Mouse (Mus musculus): ENCODE results near the gene Gucd1. TPM values are rescaled to one million over a fixed set of nuclear protein-coding genes. Genes with fewer than 3 reads are reported as not detected.

Gucd1 gene
- polyA plus RNA-seq (2021; fragmentation: Nextera tagmentation), result 6.4 and 6.5 TPM in 2 replicates
- long read RNA-seq, experiment 1, partial matches to known transcripts, result 0 of 5 reads
- long read RNA-seq, experiment 1, other reads (novel, unspliced or antisense), result 3 of 5 reads
- long read RNA-seq, experiment 2, transcript Gucd1-201 (6 exons, 3,500 nt), result major isoform, 53 of 73 reads
- long read RNA-seq, experiment 2, partial matches to known transcripts, result 2 of 73 reads
- long read RNA-seq, experiment 2, other reads (novel, unspliced or antisense), result 15 of 73 reads

DNA sequence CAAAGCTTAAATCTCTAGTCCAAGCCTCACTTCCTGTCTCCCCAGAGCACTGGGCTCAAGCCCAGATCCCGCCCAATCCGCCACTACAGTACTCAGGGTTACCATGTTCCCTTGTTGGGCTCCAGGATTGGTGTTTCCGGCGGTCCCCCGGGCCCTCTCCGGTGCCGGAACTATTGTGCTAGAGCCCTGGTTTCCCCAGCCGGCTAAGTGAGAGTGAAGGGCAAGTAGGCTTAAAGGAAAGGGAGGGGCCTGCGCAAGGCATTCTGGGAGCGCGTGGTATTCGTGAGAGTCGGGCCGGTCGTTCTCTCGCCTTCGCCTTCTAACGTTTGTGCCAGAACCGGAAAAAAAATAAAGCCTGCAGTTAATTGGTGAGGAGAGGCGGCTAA lies at the start of gene Gucd1:
Gene Gucd1 (minus strand): TSS at position 215 of the 386 bp plus-strand sequence.

DNA sequence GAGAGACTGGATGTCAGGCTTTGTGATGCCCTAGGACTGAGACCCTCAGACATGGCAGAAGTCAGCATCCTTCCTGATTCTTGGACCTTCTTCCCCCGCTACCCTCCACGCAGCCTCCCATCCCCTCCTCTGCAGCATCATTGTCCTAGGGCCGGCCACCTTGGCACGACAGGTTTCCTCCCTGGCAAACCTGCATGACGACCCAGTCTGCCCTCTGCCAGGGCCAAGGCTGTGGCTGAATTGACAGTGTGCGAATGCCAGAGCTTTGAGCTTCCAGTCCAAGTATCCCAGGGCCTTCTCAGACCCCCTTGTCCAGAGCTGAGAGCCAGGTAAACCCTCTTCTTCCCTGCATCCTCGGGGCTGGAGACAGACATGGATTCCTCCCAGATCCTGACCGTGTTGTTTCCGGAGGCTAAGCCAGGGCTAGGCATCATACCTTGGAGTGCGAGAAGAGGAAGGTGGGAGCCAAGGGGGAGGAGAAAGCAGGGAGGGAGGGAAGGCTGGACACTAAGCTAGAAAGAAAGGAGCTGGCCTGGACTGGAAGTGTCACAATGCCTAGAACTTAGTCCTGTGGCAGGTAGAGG lies 43.4 kb upstream of the Gucd1 start, which contains the start of gene Ggt1:
Gene Ggt1 (plus strand): TSS at position 534 of the 584 bp plus-strand sequence.

DNA sequence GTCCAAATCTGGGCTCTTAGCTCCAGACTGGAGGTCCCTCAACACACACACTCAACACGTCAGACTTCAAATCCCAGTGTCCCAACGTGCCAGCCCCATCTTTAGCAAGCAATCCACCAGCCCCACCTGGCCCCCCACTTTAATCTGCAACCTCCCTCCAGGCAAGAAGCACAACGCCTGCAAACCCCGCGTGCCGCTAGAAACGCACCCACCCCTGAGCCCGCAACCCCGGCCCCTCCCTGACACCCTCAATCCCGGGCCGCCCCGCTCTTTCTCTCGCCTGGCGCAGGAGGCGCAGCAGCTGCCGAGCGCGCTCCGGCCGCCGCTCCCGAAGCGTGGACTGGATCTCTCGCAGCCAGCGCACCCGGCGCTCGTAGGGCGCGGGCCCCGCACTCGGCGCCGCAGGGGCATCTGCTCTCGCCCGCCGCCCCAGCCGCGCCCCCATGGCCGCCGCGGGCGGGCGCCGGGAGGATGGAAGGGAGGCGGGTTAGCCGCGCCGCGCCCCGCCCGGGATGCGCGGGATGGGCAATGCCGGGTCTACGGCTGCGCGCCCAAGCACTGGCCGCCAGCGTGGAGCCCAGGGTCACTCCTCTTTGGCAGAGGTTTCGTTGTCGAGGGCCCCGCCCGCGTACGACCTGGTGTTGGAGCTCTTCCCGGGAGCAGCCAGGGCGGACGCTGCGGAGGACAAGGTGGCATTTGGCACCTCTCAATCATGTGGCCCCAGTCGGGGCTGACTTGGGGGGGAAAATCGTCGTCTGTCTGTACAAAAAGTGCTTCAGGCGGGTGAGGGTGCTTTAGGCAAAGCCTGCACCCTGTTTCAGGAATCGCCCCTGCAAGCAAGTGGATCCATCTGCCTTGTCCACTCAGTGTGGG lies 42.1 kb upstream of the Gucd1 start, which contains the start of gene Lrrc75b:
Gene Lrrc75b (minus strand): TSS at position 655 of the 873 bp plus-strand sequence.

DNA sequence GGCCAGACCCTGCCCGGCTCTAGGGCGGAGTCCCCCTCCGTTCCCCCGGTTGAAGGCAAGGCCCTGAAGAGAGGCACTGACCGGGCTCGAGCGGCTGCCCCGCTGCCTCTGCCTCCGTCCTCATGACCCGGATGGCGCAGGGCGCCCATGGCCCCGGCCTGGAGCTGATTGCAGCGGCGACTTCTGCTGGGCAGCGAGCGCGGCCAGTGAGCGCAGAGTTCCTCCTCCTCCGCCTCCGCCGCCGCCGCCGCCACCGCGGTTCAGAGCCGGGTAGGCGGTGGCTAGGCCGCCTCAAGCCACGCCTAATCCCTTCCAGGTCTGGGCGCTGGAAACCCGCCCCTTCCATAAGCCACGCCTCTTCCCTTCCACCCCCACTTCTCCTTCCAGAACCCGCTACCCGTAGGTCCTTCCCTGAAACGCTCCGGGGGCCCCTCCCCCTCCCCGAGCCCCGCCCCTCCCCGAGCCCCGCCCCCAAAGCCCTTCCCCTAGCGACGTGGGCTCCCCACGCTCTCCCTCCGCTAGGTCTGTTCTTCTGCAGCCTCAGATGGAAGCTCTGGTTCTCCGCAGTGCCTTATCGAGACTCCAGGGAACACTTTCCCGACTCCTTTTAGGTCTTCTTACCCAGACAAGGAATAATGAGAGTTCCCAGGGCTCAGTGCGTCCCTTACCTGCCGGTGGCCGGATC lies 557 bp downstream of the Gucd1 start, which contains the start of gene Snrpd3:
Gene Snrpd3 (plus strand): TSS at position 479 of the 685 bp plus-strand sequence.

DNA sequence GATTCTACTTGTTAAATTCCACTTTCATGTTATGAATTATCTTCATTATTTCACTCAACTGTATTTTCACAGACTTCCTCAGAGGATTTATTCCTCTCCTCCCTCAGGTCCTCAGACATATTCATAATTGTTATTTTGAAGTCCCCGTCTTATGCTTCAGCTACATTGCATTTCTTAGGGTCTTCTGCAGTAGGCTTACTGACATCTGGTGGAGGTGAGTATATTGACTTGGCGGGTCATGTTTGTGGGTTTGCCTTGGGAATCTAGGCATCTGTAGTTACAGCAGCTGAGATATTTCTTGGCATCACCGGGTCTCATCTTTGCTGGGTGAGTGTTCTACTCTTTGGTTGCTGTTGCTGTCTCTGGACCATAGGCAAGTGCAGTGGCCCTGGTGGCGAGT lies 116.8 kb downstream of the Gucd1 start, which contains the start of gene Upb1:
Gene Upb1 (plus strand): TSS at position 158 of the 400 bp plus-strand sequence.

DNA sequence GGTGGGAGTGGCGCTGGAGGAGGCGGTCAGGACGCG lies 201.1 kb downstream of the Gucd1 start, which contains the start of gene Adora2a:
Gene Adora2a (plus strand): TSS at position 6 of the 36 bp plus-strand sequence.

Other genes with a start within 250 kb of the Gucd1 start
- 2.0 and 2.5 TPM in 2 replicates for gene Adora2a, start 201.1 kb downstream of the Gucd1 start, polyA plus RNA-seq (2021; fragmentation: Nextera tagmentation)
- gene Upb1, start 116.9 kb downstream of the Gucd1 start, polyA plus RNA-seq (2021; fragmentation: Nextera tagmentation), result 0.08 and 0.63 TPM in 2 replicates
- gene Snrpd3, start 421 bp downstream of the Gucd1 start, polyA plus RNA-seq (2021; fragmentation: Nextera tagmentation), result 84.9 and 85.0 TPM in 2 replicates
- 1.3 and 1.7 TPM in 2 replicates for gene Lrrc75b, start 42.4 kb upstream of the Gucd1 start, polyA plus RNA-seq (2021; fragmentation: Nextera tagmentation)
- 2.2 and 2.7 TPM in 2 replicates for gene Ggt1, start 43.6 kb upstream of the Gucd1 start, polyA plus RNA-seq (2021; fragmentation: Nextera tagmentation)
- gene Ggt5, start 71.4 kb upstream of the Gucd1 start, polyA plus RNA-seq (2021; fragmentation: Nextera tagmentation), result 0.77 and 1.4 TPM in 2 replicates
- gene Susd2, start 126.0 kb upstream of the Gucd1 start, polyA plus RNA-seq (2021; fragmentation: Nextera tagmentation), result 0.92 and 1.4 TPM in 2 replicates
- 15.1 and 22.2 TPM in 2 replicates for gene Cabin1, start 246.4 kb upstream of the Gucd1 start, polyA plus RNA-seq (2021; fragmentation: Nextera tagmentation)